Mouse (Mus musculus): ENCODE results near the gene Vmn2r63.
"Not testable (repeated sequence)": the region's sequence is repeated elsewhere in the genome, so short reads cannot be mapped to it uniquely, and the experiment has no call there.

Gene Vmn2r63

GRCm38 (mm10) chr7:42933722-42934121, at the start of gene Vmn2r63:
Gene Vmn2r63, minus strand, starts transcription at chr7:42933822.
- TF ChIP-seq GATA4 (IDR thresholded peaks at IDR 0.05; ENCODE audit: insufficient replicate concordance, low read length): not testable (repeated sequence)

- TF ChIP-seq GATA4 (IDR thresholded peaks at IDR 0.05; ENCODE audit: insufficient replicate concordance, low read length): no peak
Measured at GRCm38 (mm10) chr7:42980739-42981138, 47.1 kb upstream of the Vmn2r63 start.

GRCm38 (mm10) chr7:42980098-42980497, 46.5 kb upstream of the Vmn2r63 start:
- TF ChIP-seq GATA4 (IDR thresholded peaks at IDR 0.05; ENCODE audit: insufficient replicate concordance, low read length): no peak

GRCm38 (mm10) chr7:42965246-42965645, 31.6 kb upstream of the Vmn2r63 start:
- TF ChIP-seq GATA4 (IDR thresholded peaks at IDR 0.05; ENCODE audit: insufficient replicate concordance, low read length): no peak

GRCm38 (mm10) chr7:42878090-42878489, 55.5 kb downstream of the Vmn2r63 start:
- no peak for TF ChIP-seq GATA4 (IDR thresholded peaks at IDR 0.05; ENCODE audit: insufficient replicate concordance, low read length)

- TF ChIP-seq GATA4 (IDR thresholded peaks at IDR 0.05; ENCODE audit: insufficient replicate concordance, low read length): not testable (repeated sequence)
Measured at GRCm38 (mm10) chr7:42866801-42867458, 66.7 kb downstream of the Vmn2r63 start, which contains the start of gene Gm2381. Gene Gm2381, minus strand, starts transcription at chr7:42867234.

Data from liver, adult (tissue).